Mouse (Mus musculus): Measurements from ENCODE around the gene Tm4sf5. TPM values are rescaled to one million over a fixed set of nuclear protein-coding genes. Genes with fewer than 3 reads are reported as not detected.

Gene Tm4sf5
- 0.40 and 1.2 TPM in 2 replicates for polyA plus RNA-seq (2012; ENCODE audit: low replicate concordance)

DNA sequence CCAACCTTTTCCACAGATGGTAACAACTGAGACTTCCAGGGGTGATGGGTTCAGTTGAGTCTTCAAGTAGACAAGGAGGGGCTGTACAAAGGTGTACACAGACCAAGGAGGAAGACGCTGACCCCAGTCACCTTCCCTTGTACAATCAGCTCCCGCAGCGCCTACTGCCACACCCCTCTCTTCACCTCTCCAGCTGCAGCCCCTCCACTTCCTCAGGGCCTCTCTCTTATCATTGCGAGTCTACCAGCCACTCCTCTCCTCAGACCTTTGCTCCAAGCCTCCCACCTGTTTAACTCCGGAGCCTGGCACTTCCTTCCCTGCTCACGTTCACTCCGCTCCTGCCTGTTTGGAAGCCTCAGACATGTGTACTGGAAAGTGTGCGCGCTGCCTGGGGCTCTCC is at the start of gene Tm4sf5:
Gene Tm4sf5 (plus strand): TSS at position 275 of the 400 bp plus-strand sequence.

DNA sequence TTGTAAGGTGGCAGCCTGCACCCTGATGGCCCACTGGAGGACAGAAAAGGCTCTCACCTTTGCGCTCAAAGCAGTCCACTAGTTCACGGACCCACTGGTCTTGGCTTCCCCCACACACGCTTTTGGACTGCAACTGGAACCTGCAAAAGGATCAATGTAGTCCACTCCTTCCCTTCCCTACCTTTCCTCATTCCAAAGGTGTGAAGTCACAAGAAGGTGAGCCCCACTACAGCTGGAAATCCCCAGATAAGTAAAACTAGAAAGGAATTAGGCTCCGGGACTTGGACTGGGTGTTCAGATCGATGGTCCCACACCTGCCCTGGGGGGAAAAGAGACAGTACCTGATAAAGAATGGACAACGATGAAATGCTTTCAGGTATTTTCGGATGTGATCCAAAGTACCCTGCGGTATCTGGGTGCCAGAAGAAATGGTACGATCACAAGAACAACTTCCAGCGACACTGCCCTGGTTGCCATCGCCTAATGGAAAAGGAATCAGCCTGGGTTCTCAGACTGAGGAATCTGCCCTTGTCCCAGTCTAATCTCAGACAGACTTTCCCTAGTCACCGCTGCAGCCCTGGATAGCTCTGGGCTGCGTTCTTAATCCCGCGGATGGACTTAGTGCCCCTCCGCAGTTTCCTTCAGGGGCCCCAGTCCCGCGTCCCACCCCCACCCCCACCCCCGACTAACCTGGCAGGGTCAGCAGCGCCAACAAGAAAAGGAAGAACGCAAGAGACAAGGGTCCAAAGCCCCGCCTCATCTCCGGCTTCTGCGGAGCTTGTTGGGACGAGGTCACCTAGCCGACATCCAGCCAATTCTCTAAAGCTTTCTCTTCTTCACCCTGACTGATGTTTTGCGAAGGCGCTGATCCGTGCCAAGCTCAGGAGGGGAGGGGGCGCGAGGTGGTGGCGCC is 46.1 kb upstream of the Tm4sf5 start, which contains the start of gene Zmynd15:
Gene Zmynd15 (plus strand): TSS at position 746 of the 913 bp plus-strand sequence.

DNA sequence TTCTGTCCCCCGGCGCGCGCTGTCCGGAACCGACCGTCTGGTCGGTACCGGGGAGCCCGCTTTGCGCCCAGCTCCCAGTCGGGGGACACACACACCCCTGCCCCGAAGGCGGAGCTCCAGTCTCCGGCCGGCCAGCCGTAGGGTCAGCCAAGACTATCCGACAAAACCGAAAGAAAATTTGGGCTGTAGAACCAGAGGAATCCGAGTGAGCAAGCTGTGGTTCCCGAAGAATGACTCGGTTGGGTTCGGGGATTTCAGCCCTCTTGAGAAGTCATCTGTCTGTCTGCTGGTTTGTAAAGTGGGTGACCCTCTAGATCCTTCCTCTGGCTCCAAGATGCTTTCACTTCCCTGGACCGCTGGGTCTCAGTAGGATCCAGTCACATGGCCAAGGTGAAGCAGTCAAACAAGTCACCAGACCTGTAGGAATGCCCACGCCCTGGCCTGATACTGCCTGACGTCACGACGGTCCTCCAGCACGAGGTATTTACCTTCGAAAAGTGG is 45.4 kb upstream of the Tm4sf5 start, which contains the start of gene Cxcl16:
Gene Cxcl16 (minus strand): TSS at position 384 of the 501 bp plus-strand sequence.

DNA sequence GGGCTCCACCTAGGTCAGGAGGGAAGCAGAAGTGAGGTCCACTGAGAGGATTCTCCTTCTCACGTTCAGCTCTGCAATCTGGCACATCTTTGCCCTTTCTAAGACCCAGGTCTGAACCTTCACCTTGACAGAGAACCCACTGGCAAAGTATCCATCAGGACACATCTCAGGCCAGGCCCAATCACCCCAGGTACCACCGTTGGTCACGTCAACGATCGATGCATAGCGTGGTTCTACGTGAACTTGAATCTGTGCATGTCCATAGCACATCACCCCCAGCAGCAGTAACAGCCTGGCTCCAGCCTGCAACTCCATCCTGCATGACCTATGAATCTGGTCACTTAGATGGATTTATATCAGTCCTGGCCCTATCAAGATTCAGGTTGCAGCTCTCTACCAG is 9.2 kb downstream of the Tm4sf5 start, which contains the start of gene Vmo1:
Gene Vmo1 (minus strand): TSS at position 329 of the 400 bp plus-strand sequence.

DNA sequence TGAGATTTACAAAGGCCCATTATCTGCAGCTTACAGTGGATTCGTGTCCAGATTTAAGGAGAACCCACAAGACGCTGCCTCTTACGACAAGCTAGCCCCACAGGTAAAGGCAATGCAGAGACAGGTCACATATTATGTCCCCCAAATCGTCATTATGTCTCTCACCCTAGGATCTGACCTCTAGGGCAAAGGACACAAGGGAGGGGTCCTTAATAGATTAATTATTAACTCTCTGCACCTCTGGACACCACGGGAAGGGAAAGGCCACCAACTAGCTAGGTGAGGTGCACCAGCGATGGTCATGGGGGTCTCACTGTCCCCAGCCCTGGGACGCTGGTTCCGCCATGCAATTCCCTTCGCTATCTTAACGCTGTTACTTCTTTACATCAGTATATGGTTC is 13.9 kb downstream of the Tm4sf5 start, which contains the start of gene Gltpd2:
Gene Gltpd2 (plus strand): TSS at position 274 of the 400 bp plus-strand sequence.

DNA sequence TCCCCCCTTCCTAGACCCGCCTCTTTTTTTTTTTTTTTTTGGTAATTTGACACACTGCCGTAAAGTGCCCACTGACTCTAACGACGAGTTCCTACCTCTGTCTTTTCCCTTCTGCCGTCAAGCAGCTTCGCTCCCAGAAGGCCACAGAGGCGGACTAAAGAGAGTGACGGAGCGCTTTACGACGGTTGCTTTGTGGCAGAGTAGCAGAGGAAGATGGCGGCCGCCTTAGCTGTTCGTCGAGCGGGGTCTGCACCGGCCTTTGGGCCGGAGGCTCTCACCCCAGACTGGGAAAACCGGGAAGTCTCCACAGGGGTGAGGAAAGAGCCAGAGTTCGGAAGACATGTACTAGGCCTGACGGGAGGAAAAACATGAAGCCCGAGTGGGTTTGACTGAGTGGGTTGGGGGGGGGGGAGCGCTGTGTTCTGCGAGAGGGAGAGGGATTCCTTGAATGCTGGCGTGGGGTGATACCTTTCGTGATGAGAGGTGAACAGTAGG is 20.2 kb downstream of the Tm4sf5 start, which contains the start of gene Psmb6:
Gene Psmb6 (plus strand): TSS at position 184 of the 495 bp plus-strand sequence.

DNA sequence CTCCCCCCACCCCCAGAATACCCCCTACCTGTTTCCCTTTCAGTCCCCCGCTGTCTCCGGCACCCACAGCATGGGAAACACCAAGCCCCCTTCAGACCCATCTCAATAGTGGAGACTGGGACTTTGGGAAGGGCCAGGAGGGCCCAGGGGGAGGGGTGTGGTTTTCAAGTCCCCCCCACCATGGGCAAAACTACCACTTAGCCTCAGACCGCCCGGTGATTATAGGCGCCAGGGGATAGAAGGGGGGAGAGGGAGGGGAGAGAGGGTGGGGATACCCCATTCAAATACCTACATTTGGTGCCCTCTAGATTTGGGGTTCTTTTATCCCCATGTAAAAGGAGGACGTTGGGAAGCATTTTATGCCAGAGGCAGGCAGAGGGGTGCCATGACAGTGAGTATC is 27.8 kb downstream of the Tm4sf5 start, which contains the start of gene Gm40193:
Gene Gm40193 (minus strand): TSS at position 101 of the 400 bp plus-strand sequence.

DNA sequence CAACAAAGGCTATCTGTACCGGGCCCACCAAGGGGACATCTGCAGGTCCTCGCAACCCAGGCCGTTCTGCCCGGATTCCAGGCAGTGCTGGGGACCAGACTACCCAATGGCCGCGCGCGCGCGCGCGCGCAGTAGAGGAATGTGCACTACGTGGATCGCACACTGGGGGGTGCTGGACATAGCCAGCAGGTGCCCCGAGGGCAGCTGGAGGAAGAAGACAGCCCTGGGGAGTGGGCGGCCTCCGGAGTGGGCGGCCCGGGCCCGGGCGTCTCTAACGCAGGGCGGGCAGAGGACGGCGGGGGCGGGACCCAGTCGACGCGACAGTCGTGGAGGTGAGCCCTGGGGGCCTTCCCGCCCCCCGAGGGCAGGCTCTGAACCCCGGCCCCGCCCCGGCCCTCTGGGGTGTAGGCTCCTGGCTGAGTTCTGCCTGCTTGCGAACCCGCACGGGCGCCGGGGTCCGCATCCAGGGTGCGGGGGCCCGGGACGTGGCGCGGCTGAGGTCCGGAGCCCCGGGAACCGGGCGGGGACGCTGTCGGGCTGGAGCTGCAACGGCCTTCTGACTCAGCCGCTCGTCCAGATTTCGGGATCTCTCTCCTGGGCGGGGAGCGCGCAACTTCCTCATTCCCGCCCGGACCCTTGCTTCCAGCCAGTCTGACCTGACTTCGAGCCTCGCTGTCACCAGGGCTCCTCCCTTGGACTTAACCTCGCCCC is 35.0 kb downstream of the Tm4sf5 start, which contains the start of gene Pld2:
Gene Pld2 (plus strand): TSS at position 188 of the 711 bp plus-strand sequence.

Other genes starting within 250 kb of the Tm4sf5 start
- 0.63 and 0.76 TPM in 2 replicates for gene Alox12, start 249.9 kb upstream of the Tm4sf5 start, polyA plus RNA-seq (2012; ENCODE audit: low replicate concordance)
- 0.10 TPM in 1 of 2 replicates, not detected in the other for gene Alox12e, start 182.6 kb upstream of the Tm4sf5 start, polyA plus RNA-seq (2012; ENCODE audit: low replicate concordance)
- 1.4 and 1.8 TPM in 2 replicates for gene Alox15, start 153.2 kb upstream of the Tm4sf5 start, polyA plus RNA-seq (2012; ENCODE audit: low replicate concordance)
- 34.5 and 61.0 TPM in 2 replicates for gene Pelp1, start 95.2 kb upstream of the Tm4sf5 start, polyA plus RNA-seq (2012; ENCODE audit: low replicate concordance)
- 412 and 439 TPM in 2 replicates for gene Arrb2, start 72.6 kb upstream of the Tm4sf5 start, polyA plus RNA-seq (2012; ENCODE audit: low replicate concordance)
- 13.9 and 47.2 TPM in 2 replicates for gene Med11, start 53.3 kb upstream of the Tm4sf5 start, polyA plus RNA-seq (2012; ENCODE audit: low replicate concordance)
- gene Zmynd15, start 45.8 kb upstream of the Tm4sf5 start, polyA plus RNA-seq (2012; ENCODE audit: low replicate concordance) = 2.2 and 3.7 TPM in 2 replicates
- gene Cxcl16, start 45.3 kb upstream of the Tm4sf5 start, polyA plus RNA-seq (2012; ENCODE audit: low replicate concordance) = 5.5 and 6.1 TPM in 2 replicates
- not detected in 2 replicates for gene Vmo1, start 9.4 kb downstream of the Tm4sf5 start, polyA plus RNA-seq (2012; ENCODE audit: low replicate concordance)
- not detected in 2 replicates for gene Gltpd2, start 14.0 kb downstream of the Tm4sf5 start, polyA plus RNA-seq (2012; ENCODE audit: low replicate concordance)
- gene Psmb6, start 20.1 kb downstream of the Tm4sf5 start, polyA plus RNA-seq (2012; ENCODE audit: low replicate concordance) = 57.2 and 129 TPM in 2 replicates
- not detected in 2 replicates for gene Gm40193, start 27.7 kb downstream of the Tm4sf5 start, polyA plus RNA-seq (2012; ENCODE audit: low replicate concordance)
- gene Pld2, start 34.8 kb downstream of the Tm4sf5 start, polyA plus RNA-seq (2012; ENCODE audit: low replicate concordance) = 2.8 and 4.8 TPM in 2 replicates
- 149 and 293 TPM in 2 replicates for gene Mink1, start 57.6 kb downstream of the Tm4sf5 start, polyA plus RNA-seq (2012; ENCODE audit: low replicate concordance)
- gene 4930544D05Rik, start 110.6 kb downstream of the Tm4sf5 start, polyA plus RNA-seq (2012; ENCODE audit: low replicate concordance) = not detected in 2 replicates
- gene Chrne, start 114.0 kb downstream of the Tm4sf5 start, polyA plus RNA-seq (2012; ENCODE audit: low replicate concordance) = 0.98 and 1.9 TPM in 2 replicates
- gene Gp1ba, start 133.9 kb downstream of the Tm4sf5 start, polyA plus RNA-seq (2012; ENCODE audit: low replicate concordance) = 0.47 and 1.1 TPM in 2 replicates
- 97.5 and 293 TPM in 2 replicates for gene Rnf167, start 142.0 kb downstream of the Tm4sf5 start, polyA plus RNA-seq (2012; ENCODE audit: low replicate concordance)
- 60.4 and 82.0 TPM in 2 replicates for gene Slc25a11, start 142.2 kb downstream of the Tm4sf5 start, polyA plus RNA-seq (2012; ENCODE audit: low replicate concordance)
- 4,148 and 9,034 TPM in 2 replicates for gene Pfn1, start 149.4 kb downstream of the Tm4sf5 start, polyA plus RNA-seq (2012; ENCODE audit: low replicate concordance)
- 15.7 and 25.1 TPM in 2 replicates for gene Eno3, start 152.0 kb downstream of the Tm4sf5 start, polyA plus RNA-seq (2012; ENCODE audit: low replicate concordance)
- 87.8 and 103 TPM in 2 replicates for gene Spag7, start 164.2 kb downstream of the Tm4sf5 start, polyA plus RNA-seq (2012; ENCODE audit: low replicate concordance)
- 59.8 and 107 TPM in 2 replicates for gene Camta2, start 182.9 kb downstream of the Tm4sf5 start, polyA plus RNA-seq (2012; ENCODE audit: low replicate concordance)
- gene Inca1, start 194.9 kb downstream of the Tm4sf5 start, polyA plus RNA-seq (2012; ENCODE audit: low replicate concordance) = 0.36 and 0.41 TPM in 2 replicates
- gene Kif1c, start 195.3 kb downstream of the Tm4sf5 start, polyA plus RNA-seq (2012; ENCODE audit: low replicate concordance) = 37.7 and 84.2 TPM in 2 replicates